ENCODE assay signal across 16 mouse cellular contexts in the genomic region with DNA sequence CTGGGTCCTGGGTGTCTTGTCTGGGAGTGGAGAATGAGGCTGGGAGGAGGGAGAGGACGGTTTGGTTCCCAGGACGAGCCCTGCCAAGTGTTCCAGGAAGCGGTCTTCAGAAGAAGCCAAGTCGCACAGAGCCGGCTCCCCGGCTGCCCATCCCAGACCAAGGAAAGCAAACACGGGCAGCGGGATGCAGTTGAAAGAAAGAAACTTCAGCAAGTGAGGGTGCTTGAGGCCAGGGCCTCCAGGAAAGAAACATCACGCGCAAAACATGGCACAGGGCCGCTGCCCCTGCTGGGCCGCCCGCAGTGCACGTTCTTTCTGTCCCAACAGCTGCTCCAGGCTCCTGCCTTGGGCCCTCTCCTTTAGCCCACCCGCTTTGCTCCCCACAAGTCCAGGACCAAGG.
DNase-seq lines count a peak whose midpoint lies in the region; ATAC-seq and TF ChIP-seq lines count a peak whose summit lies in the region.
"Had no signal": no experiment of that assay in that cellular context is flagged by ENCODE, and none has a peak within 500 bp of the region (broad histone marks: within the 10 kb centered on the region; RNA-seq: fewer than 3 reads in every experiment).

No protein-coding gene starts in this region.

- no peak for ATAC-seq in kidney, embryonic 16.5 days (ENCODE audit: low FRiP score, low TSS enrichment)
- no peak for ATAC-seq in heart, postnatal 0 days (ENCODE audit: insufficient read depth, low read depth)
- ATAC-seq: intestine, embryonic 16.5 days had no signal

- no peak for DNase-seq in kidney, postnatal 36 days
- DNase-seq in gastrocnemius, adult 18-20 months (ENCODE audit: low spot score), result peak; percentile 77
- DNase-seq in heart, postnatal 0 days (ENCODE audit: low spot score), result no peak
- peak; percentile 87 for DNase-seq in skeletal muscle tissue, adult 2 months (ENCODE audit: low read depth, low spot score)
- no peak for DNase-seq in adrenal gland, adult 8-10 months
- DNase-seq in cerebellum, adult 9-11 months, result no peak
- DNase-seq in spleen, adult 18-20 months, result no peak
- DNase-seq: cerebellum, adult 8-10 months; kidney, postnatal 25 days; liver, embryonic 13.5 days; right cerebral cortex, adult 18-20 months had no signal

- 79% methylated on average over 15 of the region's 15 CpGs for WGBS in kidney, embryonic 16.5 days
- 74% methylated on average over 15 of the region's 15 CpGs for WGBS in heart, postnatal 0 days

- no peaks in the 10 kb centered on the region for H3K27me3 ChIP-seq in kidney, embryonic 16.5 days (ENCODE audit: insufficient read depth, low read length)
- no peaks in the 10 kb centered on the region for H3K27me3 ChIP-seq in heart, postnatal 0 days (ENCODE audit: control insufficient read depth, insufficient read depth, low read length)
- H3K27me3 ChIP-seq: embryonic facial prominence, embryonic 13.5 days; liver, embryonic 13.5 days; stomach, embryonic 15.5 days had no signal

- H3K9ac ChIP-seq in kidney, embryonic 16.5 days (replicated peaks; ENCODE audit: low read length), result 0 out of 2 replicates have a peak overlapping the region, but pooled peaks have one; percentile 13
- H3K9ac ChIP-seq in heart, postnatal 0 days (replicated peaks; ENCODE audit: low read depth, low read length), result no peak overlapping the region
- H3K9ac ChIP-seq: embryonic facial prominence, embryonic 13.5 days; liver, embryonic 13.5 days; stomach, embryonic 15.5 days had no signal

- H3K4me2 ChIP-seq in kidney, embryonic 16.5 days (replicated peaks; ENCODE audit: low read depth, low read length), result no peak overlapping the region
- no peak overlapping the region for H3K4me2 ChIP-seq in heart, postnatal 0 days (ENCODE audit: low read depth, low read length)
- H3K4me2 ChIP-seq: embryonic facial prominence, embryonic 13.5 days; liver, embryonic 13.5 days; stomach, embryonic 15.5 days had no signal

- no peak for TF ChIP-seq EP300 in heart, postnatal 0 days (IDR thresholded peaks at IDR 0.05; ENCODE audit: low read depth)

- no peak overlapping the region for H3K4me3 ChIP-seq in kidney, embryonic 16.5 days (ENCODE audit: low read length)
- no peak overlapping the region for H3K4me3 ChIP-seq in heart, postnatal 0 days (ENCODE audit: low read depth, low read length)
- H3K4me3 ChIP-seq: embryonic facial prominence, embryonic 13.5 days; left cerebral cortex, adult 2 months; liver, embryonic 13.5 days; stomach, embryonic 15.5 days had no signal

- no peak overlapping the region for H3K27ac ChIP-seq in kidney, embryonic 16.5 days (ENCODE audit: low read length)
- 0 out of 2 replicates have a peak overlapping the region, but pooled peaks have one; percentile 9 for H3K27ac ChIP-seq in heart, postnatal 0 days (ENCODE audit: low read depth)
- H3K27ac ChIP-seq: left cerebral cortex, adult 2 months; liver, embryonic 13.5 days; stomach, embryonic 15.5 days had no signal

- H3K36me3 ChIP-seq in kidney, embryonic 16.5 days (ENCODE audit: insufficient read depth, low read length), result no peaks in the 10 kb centered on the region
- no peaks in the 10 kb centered on the region for H3K36me3 ChIP-seq in heart, postnatal 0 days (replicated peaks; ENCODE audit: control insufficient read depth, insufficient read depth, low read length)
- H3K36me3 ChIP-seq: embryonic facial prominence, embryonic 13.5 days; liver, embryonic 13.5 days; stomach, embryonic 15.5 days had no signal

- peaks cover 13% of the 10 kb centered on the region for H3K4me1 ChIP-seq in kidney, embryonic 16.5 days (ENCODE audit: insufficient read depth, low read length)
- no peaks in the 10 kb centered on the region; the same call in 1 of the 2 replicates for H3K4me1 ChIP-seq in heart, postnatal 0 days (ENCODE audit: control insufficient read depth, insufficient read depth)
- H3K4me1 ChIP-seq: liver, embryonic 13.5 days; stomach, embryonic 15.5 days had no signal

- no peaks in the 10 kb centered on the region for H3K9me3 ChIP-seq in kidney, embryonic 16.5 days (ENCODE audit: low read length)
- no peaks in the 10 kb centered on the region for H3K9me3 ChIP-seq in heart, postnatal 0 days (replicated peaks; ENCODE audit: control insufficient read depth, low read length)
- H3K9me3 ChIP-seq: embryonic facial prominence, embryonic 13.5 days; liver, embryonic 13.5 days; stomach, embryonic 15.5 days had no signal

- no peak for TF ChIP-seq CTCF in heart, postnatal 0 days (IDR thresholded peaks at IDR 0.05; ENCODE audit: low read depth)

Comparison
In these comparisons a context has a peak if more than half of its experiments do, and no peak if none do; other contexts are left out.
1. DNase-seq: peak in gastrocnemius, adult 18-20 months (single experiment) and skeletal muscle tissue, adult 2 months (single experiment); none in kidney, postnatal 36 days (0 of 2), heart, postnatal 0 days (single experiment), adrenal gland, adult 8-10 months (single experiment), cerebellum, adult 9-11 months (single experiment) and spleen, adult 18-20 months (0 of 2).